Mouse (Mus musculus) megakaryocyte progenitor cell, adult 5-6 weeks (primary cell): ENCODE measurements around the gene C1qtnf2. TPM values are rescaled to one million over a fixed set of nuclear protein-coding genes. Genes with fewer than 3 reads are reported as not detected.
A peak's percentile ranks its signal among the peaks of the same experiment; 100 is the strongest.

ENCODE experiments used
- ATAC-seq: replicated peaks from 2 replicates; pipeline ENCODE4 v1.8.0; 2016; ENCODE audit warnings: mild to moderate bottlenecking, moderate TSS enrichment, inconsistent platforms; ENCODE audit not compliant: poor library complexity
- total RNA-seq, 2 experiments: library from RNA; stranded (forward) in 1 of 2; stranded (reverse) in 1 of 2; fragments of 157-497, 149-512 nt in 1 of 2; fragments of 200-1000 nt in 1 of 2; gene quantifications; 2 replicates each; pipeline versions ENCODE4 v1.2.3 to v1.2.4; 2015 to 2017

Gene C1qtnf2
- total RNA-seq, 2 experiments from 2014 or later: not detected

GRCm38 (mm10) chr11:43481672-43482522, 7.8 kb downstream of the C1qtnf2 start:
- ATAC-seq: no peak

GRCm38 (mm10) chr11:43483122-43483792, 9.2 kb downstream of the C1qtnf2 start:
- no peak for ATAC-seq

GRCm38 (mm10) chr11:43484057-43484456, 10.0 kb downstream of the C1qtnf2 start:
- ATAC-seq: no peak

GRCm38 (mm10) chr11:43484652-43485051, 10.6 kb downstream of the C1qtnf2 start:
- ATAC-seq: 0 out of 2 replicates have a peak, but pooled peaks have one; percentile 14

GRCm38 (mm10) chr11:43485855-43486254, 11.8 kb downstream of the C1qtnf2 start:
- ATAC-seq: no peak

- ATAC-seq: peak; percentile 86
Measured at GRCm38 (mm10) chr11:43492663-43493062, 18.6 kb downstream of the C1qtnf2 start.

- peak; percentile 85 for ATAC-seq
Measured at GRCm38 (mm10) chr11:43493815-43494409, 19.8 kb downstream of the C1qtnf2 start.

GRCm38 (mm10) chr11:43495037-43495436, 21.0 kb downstream of the C1qtnf2 start:
- 0 out of 2 replicates have a peak, but pooled peaks have one; percentile 11 for ATAC-seq

GRCm38 (mm10) chr11:43495532-43495931, 21.5 kb downstream of the C1qtnf2 start:
- ATAC-seq: peak; percentile 46

GRCm38 (mm10) chr11:43501256-43501655, 27.2 kb downstream of the C1qtnf2 start:
- no peak for ATAC-seq

GRCm38 (mm10) chr11:43505188-43505587, 31.1 kb downstream of the C1qtnf2 start:
- ATAC-seq: no peak

GRCm38 (mm10) chr11:43507976-43508375, 33.9 kb downstream of the C1qtnf2 start:
- no peak for ATAC-seq

- ATAC-seq: peak; percentile 84
Measured at GRCm38 (mm10) chr11:43509878-43510277, 35.8 kb downstream of the C1qtnf2 start.

- no peak for ATAC-seq
Measured at GRCm38 (mm10) chr11:43512661-43513190, 38.6 kb downstream of the C1qtnf2 start.

GRCm38 (mm10) chr11:43516344-43517021, 42.4 kb downstream of the C1qtnf2 start:
- peak; percentile 92 for ATAC-seq

- ATAC-seq: no peak
Measured at GRCm38 (mm10) chr11:43517641-43518040, 43.6 kb downstream of the C1qtnf2 start.

GRCm38 (mm10) chr11:43518086-43518485, 44.0 kb downstream of the C1qtnf2 start:
- no peak for ATAC-seq

GRCm38 (mm10) chr11:43518821-43519220, 44.7 kb downstream of the C1qtnf2 start:
- no peak for ATAC-seq

- no peak for ATAC-seq
Measured at GRCm38 (mm10) chr11:43520521-43520920, 46.4 kb downstream of the C1qtnf2 start.

GRCm38 (mm10) chr11:43528078-43528682, 54.1 kb downstream of the C1qtnf2 start:
- peak; percentile 32 for ATAC-seq
